Mouse (Mus musculus) heart, postnatal 0 days (tissue): ENCODE measurements around the gene Pten. TPM values are rescaled to one million over a fixed set of nuclear protein-coding genes. Genes with fewer than 3 reads are reported as not detected.
A peak's percentile ranks its signal among the peaks of the same experiment; 100 is the strongest.

Source experiments
- ATAC-seq: fragments of 200-750 bp; cut with Nextera tagmentation; 2 replicates; pipeline ENCODE4 v1.8.0; 2017; ENCODE audit warnings: low read depth, moderate number of reproducible peaks, moderate library complexity; ENCODE audit not compliant: insufficient read depth
- DNase-seq: peaks from one replicate; pipeline ENCODE4 v3.0.0-alpha.2; 2016; ENCODE audit warnings: low spot score
- H3K27ac ChIP-seq: fragments of 300-500 bp; sonication (generic); 2 replicates; pipeline ENCODE4 v1.5.1; 2014; ENCODE audit warnings: low read depth, mild to moderate bottlenecking
- H3K27me3 ChIP-seq: fragments of 300-500 bp; sonication (generic); 2 replicates; pipeline ENCODE4 v1.6.1; 2014; ENCODE audit warnings: low read length, mixed read lengths; ENCODE audit not compliant: control insufficient read depth, insufficient read depth
- H3K36me3 ChIP-seq: fragments of 300-500 bp; sonication (generic); replicated peaks from 2 replicates; pipeline ENCODE4 v1.6.1; 2014; ENCODE audit warnings: low read length, mixed read lengths; ENCODE audit not compliant: control insufficient read depth, insufficient read depth
- H3K4me1 ChIP-seq: fragments of 300-500 bp; sonication (generic); 2 replicates; pipeline ENCODE4 v1.6.1; 2014; ENCODE audit warnings: antibody characterized with exemption; ENCODE audit not compliant: control insufficient read depth, insufficient read depth
- H3K4me2 ChIP-seq: fragments of 300-500 bp; sonication (generic); 2 replicates; pipeline ENCODE4 v1.6.1; 2014; ENCODE audit warnings: low read depth, mild to moderate bottlenecking, low read length, moderate library complexity
- H3K4me3 ChIP-seq: fragments of 300-500 bp; sonication (generic); 2 replicates; pipeline ENCODE4 v1.5.1; 2014; ENCODE audit warnings: low read depth, low read length
- H3K9ac ChIP-seq: fragments of 300-500 bp; sonication (generic); replicated peaks from 2 replicates; pipeline ENCODE4 v1.6.1; 2014; ENCODE audit warnings: low read depth, low read length, mixed read lengths
- H3K9me3 ChIP-seq: fragments of 300-500 bp; sonication (generic); replicated peaks from 2 replicates; pipeline ENCODE4 v1.6.1; 2016; ENCODE audit warnings: low read length; ENCODE audit not compliant: control insufficient read depth
- CTCF ChIP-seq: IDR thresholded peaks from 2 replicates; pipeline ENCODE4 v1.5.1; 2016; ENCODE audit warnings: antibody characterized with exemption, control low read depth, low read depth
- EP300 ChIP-seq: IDR thresholded peaks from 2 replicates; pipeline ENCODE4 v1.6.1; 2016; ENCODE audit warnings: antibody characterized with exemption, low read depth
- WGBS: fragments of 180-500 bp; shearing (Covaris S2); extraction: QIAGEN DNeasy Blood & Tissue Kit; methylation state at CpG from one replicate; pipeline ENCODE4 v1.1.7; 2014; 5-methylcytosine and 5-hydroxymethylcytosine counted together
- polyA plus RNA-seq: library from polyadenylated mRNA; unstranded; fragments of >200 nt; fragmentation: Nextera tagmentation; extraction: Ambion mirVana; gene quantifications from 2 replicates; pipeline ENCODE4 v1.2.1, GENCODE M21; 2015
- total RNA-seq: library from RNA; depleted of rRNA; stranded (reverse); fragments of >200 nt; gene quantifications from 2 replicates; pipeline ENCODE4 v1.2.3, GENCODE M21; 2014; ENCODE audit warnings: low replicate concordance

The Pten gene
- total and polyA plus RNA-seq, 2 experiments from 2014 or later, result 5.0 to 34.0 TPM

GRCm38 (mm10) chr19:32852306-32852705 lies 95.0 kb downstream of the Pten start:
- no peaks in the 10 kb centered on the region for H3K27me3 ChIP-seq
- no peak overlapping the region for H3K4me2 ChIP-seq
- no peaks in the 10 kb centered on the region for H3K4me1 ChIP-seq
- no peaks in the 10 kb centered on the region for H3K9me3 ChIP-seq
- no peak overlapping the region for H3K9ac ChIP-seq
- ATAC-seq (no peak), DNase-seq (no peak)
- 63% methylated on average over 3 of the region's 3 CpGs for WGBS
- no peak overlapping the region for H3K4me3 ChIP-seq
- no peak overlapping the region for H3K27ac ChIP-seq
- TF ChIP-seq EP300, result no peak
- no peak for TF ChIP-seq CTCF
- H3K36me3 ChIP-seq, result no peaks in the 10 kb centered on the region

- H3K36me3 ChIP-seq, result no peaks in the 10 kb centered on the region
- DNase-seq, result no peak
- H3K9ac ChIP-seq, result no peak overlapping the region
- H3K27me3 ChIP-seq, result no peaks in the 10 kb centered on the region
- no peak overlapping the region for H3K27ac ChIP-seq
- 0 out of 2 replicates have a peak, but pooled peaks cover 3% of the 10 kb centered on the region for H3K4me1 ChIP-seq
- H3K4me3 ChIP-seq, result no peak overlapping the region
- no peak overlapping the region for H3K4me2 ChIP-seq
- no peak for ATAC-seq
- WGBS, result 79% methylated on average over 12 of the region's 12 CpGs
- TF ChIP-seq CTCF (no peak), EP300 (no peak)
- H3K9me3 ChIP-seq, result no peaks in the 10 kb centered on the region
Observed at GRCm38 (mm10) chr19:32861675-32862575, 104.6 kb downstream of the Pten start.

GRCm38 (mm10) chr19:32866765-32867164 lies 109.5 kb downstream of the Pten start:
- no peak for ATAC-seq
- no peak overlapping the region for H3K9ac ChIP-seq

GRCm38 (mm10) chr19:32867181-32867897 lies 110.0 kb downstream of the Pten start:
- no peak overlapping the region for H3K9ac ChIP-seq
- DNase-seq, result no peak

More at GRCm38 (mm10) chr19:32866765-32867164, 109.5 kb downstream of the Pten start:
- Histone ChIP-seq H3K27me3 (no peaks in the 10 kb centered on the region), H3K9me3 (no peaks in the 10 kb centered on the region), H3K27ac (no peak overlapping the region), H3K4me3 (peak overlapping the region; percentile 24), H3K36me3 (no peaks in the 10 kb centered on the region), H3K4me1 (0 out of 2 replicates have a peak, but pooled peaks cover 12% of the 10 kb centered on the region), H3K4me2 (peak overlapping the region; percentile 49)
- 12% methylated on average over 13 of the region's 13 CpGs for WGBS
- no peak for DNase-seq
- TF ChIP-seq EP300 (no peak), CTCF (no peak)

GRCm38 (mm10) chr19:32868560-32868959 lies 111.3 kb downstream of the Pten start:
- Histone ChIP-seq H3K36me3 (no peaks in the 10 kb centered on the region), H3K27me3 (no peaks in the 10 kb centered on the region), H3K9me3 (no peaks in the 10 kb centered on the region), H3K4me3 (no peak overlapping the region), H3K4me1 (0 out of 2 replicates have a peak, but pooled peaks cover 12% of the 10 kb centered on the region), H3K4me2 (no peak overlapping the region), H3K27ac (no peak overlapping the region), H3K9ac (no peak overlapping the region)
- no peak for ATAC-seq
- DNase-seq, result no peak
- TF ChIP-seq CTCF (no peak), EP300 (no peak)
- WGBS, result 61% methylated on average over 5 of the region's 5 CpGs

More at GRCm38 (mm10) chr19:32867181-32867897, 110.0 kb downstream of the Pten start:
- Histone ChIP-seq H3K4me1 (0 out of 2 replicates have a peak, but pooled peaks cover 12% of the 10 kb centered on the region), H3K36me3 (no peaks in the 10 kb centered on the region), H3K27me3 (no peaks in the 10 kb centered on the region), H3K4me2 (peak overlapping the region; percentile 49), H3K27ac (no peak overlapping the region), H3K9me3 (no peaks in the 10 kb centered on the region), H3K4me3 (peak overlapping the region; percentile 24)
- ATAC-seq, result no peak
- TF ChIP-seq EP300, result no peak
- no peak for TF ChIP-seq CTCF
- 10% methylated on average over 18 of the region's 18 CpGs for WGBS
